Mouse (Mus musculus): ENCODE data around the gene Dedd2. TPM values are rescaled to one million over a fixed set of nuclear protein-coding genes. Genes with fewer than 3 reads are reported as not detected.

Gene Dedd2
- total and polyA plus RNA-seq, 3 experiments: 10.6 to 13.9 (median 11.7) TPM

- peaks cover 20 to 25% of the 10 kb centered on the region in 2 experiments for H3K36me3 ChIP-seq (replicated peaks in 1 of 2; ENCODE audit: control insufficient read depth in 1 of 2, insufficient read depth in 1 of 2, low read length in 1 of 2)
- peak overlapping the region; percentile 91 for H3K9ac ChIP-seq (ENCODE audit: insufficient read depth, low read depth)
- peak overlapping the region; percentile 62; the same call in 1 of the 2 replicates for H3K27ac ChIP-seq (ENCODE audit: insufficient read depth, low read depth)
- peak; percentile 100 for DNase-seq (ENCODE audit: extremely low read depth)
- in situ Hi-C loops (cut with MboI; ENCODE audit: low pct_ligation_motif_present, low pct_unique_long_range_greater_than_20kb, low sequenced_read_pairs): no loop called here
- H3K4me3 ChIP-seq (replicated peaks in 1 of 3; ENCODE audit: low read depth in 2 of 3, low read length in 2 of 3, poor library complexity in 1 of 3): peak overlapping the region; percentile 77 to 97 (median 93)
- H3K27me3 ChIP-seq (replicated peaks): no peaks in the 10 kb centered on the region
- no peaks in the 10 kb centered on the region for H3K9me3 ChIP-seq (replicated peaks; ENCODE audit: low read length)
- dilution Hi-C loops (cut with MboI; ENCODE audit: extremely low pct_ligation_motif_present, extremely low pct_unique_long_range_greater_than_20kb, low sequenced_read_pairs): no loop called here
- peak; percentile 45; the same call in 1 of the 2 replicates for TF ChIP-seq IRF4 (IDR thresholded peaks at IDR 0.05; ENCODE audit: low read depth, low read length)
- 0 out of 2 replicates have a peak, but pooled peaks have one; percentile 1 for TF ChIP-seq MEF2A (IDR thresholded peaks at IDR 0.05; ENCODE audit: borderline replicate concordance, low read depth, low read length)
- TF ChIP-seq ETS1 (conservative IDR thresholded peaks at IDR 0.05; ENCODE audit: low read depth, low read length): 0 out of 2 replicates have a peak, but pooled peaks have one; percentile 10
- peak; percentile 93 for TF ChIP-seq HCFC1 (IDR thresholded peaks at IDR 0.05; ENCODE audit: low read depth, low read length)
- TF ChIP-seq ELF1 (IDR thresholded peaks at IDR 0.05; ENCODE audit: low read depth, low read length): peak; percentile 72; the same call in 1 of the 2 replicates
- TF ChIP-seq ZNF384 (IDR thresholded peaks at IDR 0.05; ENCODE audit: low read depth, low read length): peak; percentile 97
- peak; percentile 83 for TF ChIP-seq SIN3A (IDR thresholded peaks at IDR 0.05; ENCODE audit: low read length)
- peak; percentile 54; the same call in 1 of the 2 replicates for TF ChIP-seq MYC (IDR thresholded peaks at IDR 0.05; ENCODE audit: low read depth, low read length)
- TF ChIP-seq GABPA (IDR thresholded peaks at IDR 0.05; ENCODE audit: insufficient replicate concordance, low read depth, low read length): peak; percentile 54; the same call in 1 of the 2 replicates
- peak; percentile 97 for TF ChIP-seq CHD2 (IDR thresholded peaks at IDR 0.05; ENCODE audit: low read length)
- TF ChIP-seq NRF1 (IDR thresholded peaks at IDR 0.05; ENCODE audit: low read depth, low read length): peak; percentile 42; the same call in 1 of the 2 replicates
- TF ChIP-seq ZMIZ1 (IDR thresholded peaks at IDR 0.05; ENCODE audit: low read depth, low read length): no peak
- TF ChIP-seq TBP (conservative IDR thresholded peaks at IDR 0.05; ENCODE audit: low read depth, low read length): peak; percentile 94
- no peak for TF ChIP-seq SMC3 (IDR thresholded peaks at IDR 0.05; ENCODE audit: low read depth, low read length)
- TF ChIP-seq RAD21 (IDR thresholded peaks at IDR 0.05; ENCODE audit: low read depth, low read length): no peak
- TF ChIP-seq BHLHE40 (IDR thresholded peaks at IDR 0.05; ENCODE audit: low read depth, low read length): no peak
- TF ChIP-seq NELFE (IDR thresholded peaks at IDR 0.05; ENCODE audit: low read depth, low read length): no peak
- TF ChIP-seq KAT2A (IDR thresholded peaks at IDR 0.05; ENCODE audit: insufficient replicate concordance, low read length): peak; percentile 91; the same call in 1 of the 2 replicates
- 0 out of 2 replicates have a peak, but pooled peaks cover 2% of the 10 kb centered on the region for H3K79me2 ChIP-seq (replicated peaks; ENCODE audit: control insufficient read depth, extremely low read depth, insufficient read depth, poor library complexity, severe bottlenecking)
- H3K4me2 ChIP-seq (ENCODE audit: insufficient read depth, low read depth, poor library complexity, severe bottlenecking): no peak overlapping the region
- peaks cover 22 to 35% of the 10 kb centered on the region in 2 experiments for H3K4me1 ChIP-seq (ENCODE audit: control insufficient read depth in 1 of 2, insufficient read depth in 2 of 2)
These were observed 47.5 kb upstream of the Dedd2 start for GRCm38 (mm10) chr7:25267751-25268463.
